Mouse (Mus musculus): ENCODE measurements around the gene Ssbp2.

Gene Ssbp2

GRCm38 (mm10) chr13:91636814-91637213 is 176.7 kb downstream of the Ssbp2 start:
- DNase-seq: peak; percentile 87

DNA sequence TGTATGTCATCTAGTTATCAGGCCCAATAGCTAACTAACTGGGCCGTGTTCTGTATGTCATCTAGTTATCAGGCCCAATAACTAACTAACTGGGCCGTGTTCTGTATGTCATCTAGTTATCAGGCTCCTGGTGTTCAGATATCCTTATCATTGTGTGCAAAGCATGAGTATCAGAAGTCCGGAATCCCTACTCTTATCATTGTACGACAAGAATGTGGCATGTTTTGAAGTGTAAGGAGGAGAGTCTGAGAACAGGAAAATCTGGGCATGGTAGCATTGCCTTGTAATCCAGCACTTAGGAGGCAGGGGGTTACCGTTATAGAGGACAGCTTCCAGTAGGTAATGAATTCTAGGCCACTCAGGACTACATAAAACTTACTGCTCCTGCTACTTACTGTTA is 178.8 kb downstream of the Ssbp2 start:
- DNase-seq: no peak

DNA sequence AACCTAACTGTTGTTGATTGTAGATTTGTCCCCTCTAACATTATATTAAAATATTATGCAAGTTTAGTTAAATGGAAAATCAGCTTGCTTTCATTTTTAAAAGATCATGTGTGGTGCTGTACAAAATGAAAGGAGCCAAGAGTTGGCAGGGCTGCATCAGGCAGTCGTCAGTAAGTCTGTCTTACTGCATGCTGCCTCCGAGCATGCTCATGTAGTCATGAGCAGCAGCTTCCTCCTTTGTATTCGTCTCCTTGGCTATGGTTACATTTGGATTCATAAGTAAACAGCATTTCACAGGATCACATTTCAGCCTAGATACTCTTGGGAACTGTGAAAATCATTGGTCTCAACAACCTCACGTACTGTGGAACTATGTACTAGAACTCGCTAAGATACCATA is 180.1 kb downstream of the Ssbp2 start:
- DNase-seq: no peak

DNA sequence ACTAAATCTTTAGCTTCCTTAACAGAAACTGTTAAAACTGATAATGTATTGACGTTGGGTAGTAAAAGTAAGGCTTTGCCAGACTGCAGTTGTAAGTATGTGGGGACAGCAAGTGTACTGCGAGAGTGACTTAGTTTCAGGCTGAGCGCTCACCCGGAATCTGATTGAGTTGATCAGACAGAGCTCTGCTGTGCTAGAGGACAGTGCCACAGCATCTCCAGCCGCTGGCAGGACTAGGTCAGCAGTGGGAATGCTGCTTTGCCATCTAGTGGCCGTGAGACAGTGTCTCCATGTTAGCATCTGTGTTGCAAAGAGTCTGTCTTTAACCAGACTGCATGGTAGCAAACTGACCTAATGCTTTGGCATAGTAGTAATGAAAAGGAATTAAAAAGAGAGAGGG is 188.2 kb downstream of the Ssbp2 start:
- peak; percentile 21 for DNase-seq

- no peak for DNase-seq
These were observed 189.8 kb downstream of the Ssbp2 start for GRCm38 (mm10) chr13:91649926-91650325.

- DNase-seq: no peak
These were observed 201.1 kb downstream of the Ssbp2 start for GRCm38 (mm10) chr13:91661068-91661795.

- no peak for DNase-seq
These were observed 202.7 kb downstream of the Ssbp2 start for GRCm38 (mm10) chr13:91662751-91663150.

GRCm38 (mm10) chr13:91673241-91673640 is 213.2 kb downstream of the Ssbp2 start:
- DNase-seq: no peak

- DNase-seq: no peak
These were observed 220.8 kb downstream of the Ssbp2 start for GRCm38 (mm10) chr13:91680764-91681437.

- DNase-seq: no peak
These were observed 221.4 kb downstream of the Ssbp2 start for GRCm38 (mm10) chr13:91681474-91681873.

DNA sequence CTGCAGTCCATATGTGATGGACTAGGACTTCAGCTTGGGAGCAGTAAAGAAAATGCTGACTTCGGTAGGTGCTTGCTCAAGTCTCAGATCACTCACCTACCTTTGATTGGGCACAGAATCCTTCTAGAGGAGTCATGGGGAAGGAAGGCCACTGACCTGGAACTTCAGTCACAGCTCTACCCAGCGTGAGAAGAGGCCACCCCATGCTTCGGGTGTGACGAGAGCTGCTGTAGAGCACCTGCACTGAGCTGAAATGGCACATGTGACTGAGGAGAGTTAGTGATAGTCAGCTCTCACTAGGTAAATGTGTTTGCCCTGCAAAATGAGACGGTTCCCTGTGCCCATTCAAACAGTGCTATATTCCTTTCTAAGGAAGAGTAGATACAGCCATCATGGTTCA is 230.0 kb downstream of the Ssbp2 start:
- no peak for DNase-seq

- no peak for DNase-seq
These were observed 233.5 kb downstream of the Ssbp2 start for GRCm38 (mm10) chr13:91693615-91694014.

- DNase-seq: no peak
These were observed 235.3 kb downstream of the Ssbp2 start for GRCm38 (mm10) chr13:91695406-91695805.

GRCm38 (mm10) chr13:91696109-91696645 is 236.1 kb downstream of the Ssbp2 start:
- no peak for DNase-seq

DNA sequence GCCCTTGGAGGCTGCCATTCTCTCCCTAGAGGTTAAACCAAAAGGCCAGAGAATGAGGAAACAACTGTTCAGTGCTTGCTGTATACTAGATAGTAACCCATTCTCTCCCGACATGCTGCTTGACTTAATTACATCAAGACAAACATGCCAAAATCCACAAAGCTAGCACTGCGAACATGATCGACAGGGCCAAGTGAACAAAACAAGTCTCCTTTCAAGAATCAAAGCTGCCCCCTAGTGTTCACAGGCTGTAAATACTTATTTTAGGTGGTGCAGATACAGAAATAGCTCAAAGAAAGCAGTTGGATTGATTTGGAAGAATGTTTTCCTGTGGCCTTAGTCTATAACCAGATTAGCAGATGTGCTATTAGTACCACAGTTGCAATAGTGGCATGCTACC is 236.9 kb downstream of the Ssbp2 start:
- no peak for DNase-seq

- DNase-seq: peak; percentile 11
These were observed 242.3 kb downstream of the Ssbp2 start for GRCm38 (mm10) chr13:91702337-91702736.

- DNase-seq: no peak
These were observed 259.4 kb downstream of the Ssbp2 start for GRCm38 (mm10) chr13:91719487-91719886.

DNA sequence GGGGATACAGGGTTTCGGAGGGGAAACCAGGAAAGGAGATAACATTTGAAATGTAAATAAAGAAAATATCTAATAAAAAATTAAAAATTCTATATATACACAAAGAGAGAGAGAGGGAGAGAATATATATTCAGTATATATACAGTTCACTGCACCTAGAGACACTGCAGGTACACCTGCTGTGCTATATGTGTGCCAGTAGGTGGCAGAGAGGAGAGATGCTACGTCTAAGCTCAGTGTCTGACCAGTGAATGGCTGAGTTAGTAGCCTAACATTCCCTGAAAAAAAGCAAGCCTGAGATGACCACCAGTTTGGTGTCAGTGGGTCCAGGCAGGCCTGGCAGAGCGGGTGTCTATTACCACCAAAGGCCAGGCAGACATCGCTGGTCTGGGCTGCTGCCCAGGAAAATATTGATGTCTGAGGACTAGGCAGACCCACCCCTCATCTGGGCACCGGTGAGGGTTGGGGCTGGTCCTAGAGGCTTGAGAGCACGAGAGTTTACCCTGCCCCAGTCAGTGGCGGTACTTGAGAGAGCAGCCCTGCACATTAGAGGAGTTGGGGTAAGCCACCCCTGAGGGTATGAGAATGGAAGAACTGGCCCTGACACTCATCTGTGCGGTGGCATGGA is 263.1 kb downstream of the Ssbp2 start:
- no peak for DNase-seq

GRCm38 (mm10) chr13:91723736-91724119 is 263.6 kb downstream of the Ssbp2 start:
- no peak for DNase-seq

GRCm38 (mm10) chr13:91724211-91724610 is 264.1 kb downstream of the Ssbp2 start:
- DNase-seq: no peak

DNA sequence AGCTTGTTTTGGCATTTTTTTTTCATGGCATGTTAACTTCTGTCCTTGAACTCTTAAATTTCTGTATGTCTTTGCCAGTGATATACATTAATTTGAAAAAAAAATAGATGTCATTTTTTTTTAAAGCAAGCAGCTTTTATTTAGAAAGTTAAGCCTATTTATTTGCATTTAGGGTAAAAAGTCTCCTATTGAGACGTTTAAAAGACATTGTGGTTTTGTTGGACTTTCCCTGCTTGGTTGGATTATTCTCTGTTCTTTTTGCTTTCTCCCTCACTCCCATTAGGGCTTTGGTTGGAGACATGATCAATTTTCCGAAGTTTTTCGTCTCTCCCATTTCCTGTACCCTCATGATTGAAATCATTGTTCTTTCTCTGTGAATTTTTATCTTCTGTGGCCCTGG is 265.0 kb downstream of the Ssbp2 start:
- DNase-seq: no peak

DNA sequence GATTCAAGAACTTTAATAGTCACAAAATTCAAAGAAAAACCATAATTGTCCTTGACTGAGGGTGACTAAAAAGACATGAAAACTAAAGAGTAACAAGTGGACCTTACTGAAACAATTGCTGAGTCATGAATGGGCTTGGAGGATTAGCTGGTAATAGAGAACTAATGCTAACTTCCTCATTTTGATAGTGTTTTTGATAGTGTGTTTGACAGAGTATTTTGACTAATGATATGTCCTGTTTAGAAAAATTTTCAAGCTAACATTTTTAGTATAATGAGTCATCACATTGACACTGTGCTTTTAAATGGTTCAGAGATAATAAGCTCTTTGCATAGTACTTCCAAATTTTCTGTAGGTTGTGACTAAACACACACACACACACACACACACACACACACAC is 267.8 kb downstream of the Ssbp2 start:
- DNase-seq: no peak

- no peak for DNase-seq
These were observed 277.1 kb downstream of the Ssbp2 start for GRCm38 (mm10) chr13:91737191-91737590.

- no peak for DNase-seq
These were observed 280.8 kb downstream of the Ssbp2 start for GRCm38 (mm10) chr13:91740851-91741250.
